Mouse (Mus musculus): Measurements from ENCODE around the gene Hoxb1.

The Hoxb1 gene

GRCm38 (mm10) chr11:96404016-96404604 lies 38.6 kb downstream of the Hoxb1 start:
- DNase-seq (ENCODE audit: low read depth) = no peak

GRCm38 (mm10) chr11:96404831-96405230 lies 39.3 kb downstream of the Hoxb1 start:
- no peak for DNase-seq (ENCODE audit: low read depth)

- no peak for DNase-seq (ENCODE audit: low read depth)
Observed at GRCm38 (mm10) chr11:96405541-96405940, 40.0 kb downstream of the Hoxb1 start.

- DNase-seq (ENCODE audit: low read depth) = peak; percentile 62
Observed at GRCm38 (mm10) chr11:96407191-96408072, 41.9 kb downstream of the Hoxb1 start.

- DNase-seq (ENCODE audit: low read depth) = no peak
Observed at GRCm38 (mm10) chr11:96408234-96409010, 42.9 kb downstream of the Hoxb1 start.

DNA sequence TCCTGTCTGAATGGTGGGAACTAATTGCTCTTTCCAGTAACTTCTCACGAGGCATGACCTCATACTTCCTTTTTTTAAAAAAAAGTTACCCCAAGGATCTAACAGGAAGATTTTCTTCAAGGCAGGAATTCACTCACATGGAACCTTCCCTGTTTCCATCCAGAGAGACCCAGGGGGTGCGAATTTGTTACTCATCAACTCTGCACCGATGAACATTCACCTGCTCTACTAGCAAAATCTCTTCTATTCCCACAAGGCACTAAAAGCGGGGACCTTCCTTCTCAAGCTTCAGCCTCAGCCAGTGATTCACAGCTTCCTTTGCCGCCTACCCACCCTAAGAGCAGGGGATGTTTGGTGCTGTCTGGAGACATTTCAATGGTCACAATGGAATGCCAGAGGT lies 45.5 kb downstream of the Hoxb1 start:
- no peak for DNase-seq (ENCODE audit: low read depth)

GRCm38 (mm10) chr11:96411934-96412333 lies 46.4 kb downstream of the Hoxb1 start:
- DNase-seq (ENCODE audit: low read depth) = peak; percentile 18

DNA sequence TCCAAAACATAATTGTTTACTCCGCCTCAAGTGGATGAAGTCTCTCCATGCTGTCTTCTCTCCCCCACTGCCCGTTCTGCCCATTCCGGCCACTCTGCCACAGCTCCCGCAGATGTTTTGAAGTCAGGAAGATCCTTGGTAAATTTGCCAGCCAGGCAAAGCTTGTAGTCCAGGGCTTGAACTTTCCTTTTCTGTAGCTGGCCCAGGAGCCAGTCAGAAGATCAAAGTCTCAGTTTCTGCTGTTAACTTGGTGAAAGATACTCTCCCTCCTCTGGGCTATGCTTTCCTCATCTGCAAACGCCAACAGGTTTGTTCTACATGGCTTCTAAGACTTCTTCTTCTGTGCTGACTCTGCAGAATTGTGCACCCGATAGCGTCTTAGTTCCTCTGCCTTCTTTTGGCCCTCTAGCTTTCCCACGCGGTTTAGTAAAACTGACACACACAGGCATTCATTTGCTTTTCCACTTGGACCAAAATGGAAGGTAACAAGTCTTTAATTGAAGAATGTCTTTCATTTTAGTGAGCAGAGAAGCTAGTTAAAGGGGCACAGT lies 47.5 kb downstream of the Hoxb1 start:
- DNase-seq (ENCODE audit: low read depth) = no peak

DNA sequence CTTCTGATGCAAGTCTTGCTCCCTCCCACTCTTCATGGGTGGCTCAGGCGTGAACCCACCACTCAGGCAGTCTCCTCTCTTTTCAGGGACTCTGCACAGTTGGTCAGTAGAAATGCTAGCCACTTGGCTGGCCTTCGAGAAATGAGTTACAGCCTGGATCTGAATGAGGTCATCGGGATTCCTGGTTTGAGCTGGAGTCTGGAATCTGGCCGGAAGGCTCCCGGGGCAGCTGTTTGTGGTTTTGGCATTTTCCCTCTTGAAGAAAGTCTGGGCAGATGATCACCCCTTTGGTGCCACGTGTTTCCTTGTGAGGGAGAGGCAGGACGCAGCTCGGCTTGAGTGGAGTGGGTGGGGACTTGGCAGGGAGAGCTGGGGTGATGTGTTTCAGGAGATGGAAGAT lies 48.0 kb downstream of the Hoxb1 start:
- DNase-seq (ENCODE audit: low read depth) = no peak

DNA sequence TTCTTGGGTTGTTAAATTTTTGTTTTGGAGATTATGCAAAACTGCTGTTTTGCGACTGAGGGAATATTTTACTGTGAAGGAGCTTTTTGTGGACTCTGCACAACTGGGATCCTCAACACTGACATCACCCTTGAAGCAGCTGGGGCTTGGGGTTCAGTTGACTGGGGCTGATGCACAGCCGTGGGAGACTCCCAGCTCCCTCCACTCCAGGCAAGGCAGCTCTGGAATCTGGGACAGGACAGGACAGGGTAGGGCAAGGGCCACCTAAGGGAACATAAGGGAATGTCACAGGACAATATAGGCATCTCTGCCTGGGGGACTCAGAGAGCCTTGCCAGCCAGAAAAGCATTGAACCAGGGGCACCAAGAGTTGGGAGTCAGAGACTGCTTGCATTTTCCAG lies 48.5 kb downstream of the Hoxb1 start:
- no peak for DNase-seq (ENCODE audit: low read depth)

Data from induced T-regulatory cell, adult 2 months (primary cell).